8 mouse cellular contexts compared by ENCODE assay signal in genomic region chr15:99651984-99652872, GRCm38 (mm10). TPM values are rescaled to one million over a fixed set of nuclear protein-coding genes. Genes with fewer than 3 reads are reported as not detected.
A peak's percentile ranks its signal among the peaks of the same experiment; 100 is the strongest.
DNase-seq lines count a peak whose midpoint lies in the region; ATAC-seq lines count a peak whose summit lies in the region.

No protein-coding gene starts in this region.

- no peak for ATAC-seq in lung, embryonic 16.5 days (ENCODE audit: low read depth)
- ATAC-seq in stomach, embryonic 14.5 days (ENCODE audit: insufficient number of reproducible peaks, insufficient read depth, low FRiP score, low read depth): no peak

- peak overlapping the region; percentile 67 for H3K4me2 ChIP-seq in lung, embryonic 16.5 days (ENCODE audit: low read depth, low read length)
- peak overlapping the region; percentile 56 for H3K4me2 ChIP-seq in stomach, embryonic 14.5 days (replicated peaks; ENCODE audit: low read depth, low read length)

- H3K36me3 ChIP-seq in lung, embryonic 16.5 days (ENCODE audit: control insufficient read depth, insufficient read depth, low read length): no peaks in the 10 kb centered on the region
- H3K36me3 ChIP-seq in forebrain, embryonic 10.5 days (replicated peaks): no peaks in the 10 kb centered on the region
- no peaks in the 10 kb centered on the region for H3K36me3 ChIP-seq in stomach, embryonic 14.5 days (ENCODE audit: control insufficient read depth, insufficient read depth, low read length)

- H3K9ac ChIP-seq in lung, embryonic 16.5 days (ENCODE audit: low read length): peak overlapping the region; percentile 47
- no peak overlapping the region for H3K9ac ChIP-seq in stomach, embryonic 14.5 days (replicated peaks; ENCODE audit: low read depth, low read length)

- WGBS in lung, embryonic 16.5 days: 58% methylated on average over 10 of the region's 10 CpGs
- WGBS in forebrain, embryonic 10.5 days: 76% methylated on average over 10 of the region's 10 CpGs
- 68% methylated on average over 10 of the region's 10 CpGs for WGBS in stomach, embryonic 14.5 days

- no peaks in the 10 kb centered on the region for H3K9me3 ChIP-seq in lung, embryonic 16.5 days (ENCODE audit: control insufficient read depth, low read length)
- no peaks in the 10 kb centered on the region for H3K9me3 ChIP-seq in forebrain, embryonic 10.5 days
- H3K9me3 ChIP-seq in stomach, embryonic 14.5 days (ENCODE audit: control insufficient read depth, low read depth, low read length): no peaks in the 10 kb centered on the region

- H3K27ac ChIP-seq in lung, embryonic 16.5 days (ENCODE audit: low read length): no peak overlapping the region
- peak overlapping the region; percentile 97 for H3K27ac ChIP-seq in forebrain, embryonic 10.5 days
- no peak overlapping the region for H3K27ac ChIP-seq in stomach, embryonic 14.5 days (ENCODE audit: low read length)

- H3K27me3 ChIP-seq in lung, embryonic 16.5 days (ENCODE audit: control insufficient read depth, insufficient read depth, low read depth, low read length): peaks cover 20% of the 10 kb centered on the region; the same call in 1 of the 2 replicates
- peaks cover 52% of the 10 kb centered on the region for H3K27me3 ChIP-seq in forebrain, embryonic 10.5 days (ENCODE audit: poor library complexity, severe bottlenecking)
- 0 out of 2 replicates have a peak, but pooled peaks cover 11% of the 10 kb centered on the region for H3K27me3 ChIP-seq in stomach, embryonic 14.5 days (ENCODE audit: control insufficient read depth, insufficient read depth, low read length)

- peaks cover 30% of the 10 kb centered on the region for H3K4me1 ChIP-seq in lung, embryonic 16.5 days (replicated peaks; ENCODE audit: control insufficient read depth, insufficient read depth, low read length)
- H3K4me1 ChIP-seq in forebrain, embryonic 10.5 days: peaks cover 60% of the 10 kb centered on the region
- H3K4me1 ChIP-seq in stomach, embryonic 14.5 days (ENCODE audit: control insufficient read depth, insufficient read depth, low read length): peaks cover 36% of the 10 kb centered on the region; the same call in 1 of the 2 replicates

- DNase-seq in lung, postnatal 36 days: no peak
- no peak for DNase-seq in forebrain, embryonic 10.5 days (ENCODE audit: extremely low spot score, low spot score)
- peak; percentile 52 for DNase-seq in liver
- no peak for DNase-seq in retina, embryonic 14.5 days (ENCODE audit: low spot score)
- DNase-seq in kidney, postnatal 4 days: no peak
- DNase-seq in yolk sac, embryonic 10.5 days (ENCODE audit: low spot score): no peak

- H3K4me3 ChIP-seq in lung, embryonic 16.5 days (ENCODE audit: low read length): peak overlapping the region; percentile 78
- peak overlapping the region; percentile 95 for H3K4me3 ChIP-seq in forebrain, embryonic 10.5 days
- peak overlapping the region; percentile 94 for H3K4me3 ChIP-seq in stomach, embryonic 14.5 days (ENCODE audit: low read depth, low read length)

RNA-seq across cellular contexts. Expression of gene Racgap1, which starts 0.8 kb away (rescaled TPM):
- polyA plus RNA-seq in lung, embryonic 16.5 days (2015; fragmentation: Nextera tagmentation; extraction: Ambion mirVana): 165 and 178 TPM in 2 replicates
- polyA plus RNA-seq in forebrain, embryonic 10.5 days (2016; fragmentation: Nextera tagmentation; extraction: Ambion mirVana): 193 and 201 TPM in 2 replicates
- polyA plus RNA-seq in stomach, embryonic 14.5 days (2014; fragmentation: Nextera tagmentation; extraction: Ambion mirVana): 108 and 109 TPM in 2 replicates

RNA-seq across cellular contexts. Expression of gene Asic1, which starts 17.9 kb away (rescaled TPM):
- polyA plus RNA-seq in lung, embryonic 16.5 days (2015; fragmentation: Nextera tagmentation; extraction: Ambion mirVana): 1.6 and 1.7 TPM in 2 replicates
- polyA plus RNA-seq in forebrain, embryonic 10.5 days (2016; fragmentation: Nextera tagmentation; extraction: Ambion mirVana): 2.2 and 2.4 TPM in 2 replicates
- 1.5 and 1.8 TPM in 2 replicates for polyA plus RNA-seq in stomach, embryonic 14.5 days (2014; fragmentation: Nextera tagmentation; extraction: Ambion mirVana)

RNA-seq across cellular contexts. Expression of gene Smarcd1, which starts 49.7 kb away (rescaled TPM):
- polyA plus RNA-seq in lung, embryonic 16.5 days (2015; fragmentation: Nextera tagmentation; extraction: Ambion mirVana): 31.1 and 34.5 TPM in 2 replicates
- polyA plus RNA-seq in forebrain, embryonic 10.5 days (2016; fragmentation: Nextera tagmentation; extraction: Ambion mirVana): 91.5 TPM in 2 replicates
- 37.8 and 40.1 TPM in 2 replicates for polyA plus RNA-seq in stomach, embryonic 14.5 days (2014; fragmentation: Nextera tagmentation; extraction: Ambion mirVana)

RNA-seq across cellular contexts. Expression of gene Aqp6, which starts 51.0 kb away (rescaled TPM):
- polyA plus RNA-seq in lung, embryonic 16.5 days (2015; fragmentation: Nextera tagmentation; extraction: Ambion mirVana): not detected in 2 replicates
- polyA plus RNA-seq in forebrain, embryonic 10.5 days (2016; fragmentation: Nextera tagmentation; extraction: Ambion mirVana): not detected in 2 replicates
- polyA plus RNA-seq in stomach, embryonic 14.5 days (2014; fragmentation: Nextera tagmentation; extraction: Ambion mirVana): not detected in 2 replicates

RNA-seq across cellular contexts. Expression of gene Gm17349, which starts 53.1 kb away (rescaled TPM):
- polyA plus RNA-seq in lung, embryonic 16.5 days (2015; fragmentation: Nextera tagmentation; extraction: Ambion mirVana): not detected in 2 replicates
- not detected in 2 replicates for polyA plus RNA-seq in forebrain, embryonic 10.5 days (2016; fragmentation: Nextera tagmentation; extraction: Ambion mirVana)
- polyA plus RNA-seq in stomach, embryonic 14.5 days (2014; fragmentation: Nextera tagmentation; extraction: Ambion mirVana): not detected in 2 replicates
